Mouse (Mus musculus) monocyte, adult 2 months (primary cell): Measurements from ENCODE around the gene Rxra.

Experiments used
- DNase-seq, 2 experiments: peaks; one replicate each; pipeline ENCODE4 v3.0.0; 2022; ENCODE audit warnings: low spot score in 2 of 2, low read depth in 1 of 2

Rxra gene

DNA sequence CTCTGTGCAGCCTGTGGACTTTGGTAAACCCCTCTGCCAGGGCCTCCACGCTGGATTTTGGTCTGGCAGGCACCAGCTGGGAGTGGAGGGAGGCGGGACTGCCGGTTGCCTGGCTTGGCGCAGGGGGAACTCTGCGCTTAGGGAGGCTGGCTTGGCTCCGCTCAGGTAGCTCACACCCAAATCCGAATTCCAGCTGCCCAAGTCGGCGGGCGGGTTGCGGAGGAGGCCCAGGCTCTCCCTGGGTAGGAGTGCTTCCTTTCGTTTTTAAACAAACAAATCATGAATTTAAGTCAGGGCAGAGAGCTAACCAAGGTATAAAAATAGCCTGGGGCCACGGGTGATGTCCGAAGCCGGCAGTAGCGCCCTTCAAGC is at the start of gene Rxra:
Rxra (plus strand) TSS at position 335 of the 372 bp plus-strand sequence.
- DNase-seq, result no peak

DNA sequence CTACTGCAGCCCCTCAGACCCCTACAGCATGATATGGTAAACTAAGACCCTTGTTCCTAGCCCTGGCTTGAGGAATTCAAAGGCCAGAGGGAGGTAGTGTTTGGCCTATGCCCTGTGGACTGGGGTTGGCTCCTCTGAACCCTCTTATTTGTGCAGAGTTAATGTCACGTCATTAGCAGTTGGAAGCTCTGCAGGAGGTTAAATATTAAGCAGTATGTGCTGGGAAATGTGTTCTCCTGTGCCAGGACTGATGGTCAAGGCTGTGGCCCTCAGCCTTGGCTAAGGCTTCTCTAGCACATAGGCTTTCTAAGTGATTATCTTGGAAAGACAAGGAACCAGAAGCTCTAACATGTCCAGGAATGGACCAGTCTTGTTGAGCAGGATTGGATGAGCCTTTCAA is 49.6 kb upstream of the Rxra start:
- DNase-seq, result no peak

DNA sequence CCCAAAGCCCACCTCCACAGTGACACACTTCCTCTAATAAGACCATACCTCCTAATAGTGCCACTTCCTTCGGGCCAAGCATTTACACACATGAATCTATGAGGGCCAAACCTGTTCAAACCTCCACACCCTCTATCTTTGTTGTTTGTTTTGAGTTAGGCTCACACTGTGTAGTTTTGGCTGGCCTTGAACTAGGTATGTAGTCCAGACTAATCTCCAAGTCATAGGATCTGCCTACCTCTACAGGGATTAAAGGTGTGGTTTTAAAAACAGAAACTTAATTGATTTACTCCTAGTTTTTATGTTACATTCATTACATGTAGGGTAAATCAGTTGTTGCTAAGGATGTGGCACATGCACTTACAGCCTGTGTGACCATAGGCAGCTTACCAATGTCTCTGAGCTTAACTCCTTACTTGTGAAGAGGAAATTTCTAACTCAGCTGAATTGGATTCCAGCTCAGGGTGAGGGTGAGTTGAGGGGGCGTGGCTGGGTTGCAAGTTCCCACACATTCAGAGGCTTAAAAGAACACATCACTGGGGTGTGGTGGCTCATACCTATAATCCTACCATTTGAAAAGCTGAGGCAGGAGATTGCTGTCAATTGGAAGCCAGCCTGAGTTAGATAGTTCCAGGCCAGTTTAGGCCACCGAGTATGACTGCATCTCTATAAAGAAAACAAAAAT is 45.5 kb upstream of the Rxra start:
- DNase-seq, result no peak

- DNase-seq, result no peak
These were observed 42.8 kb upstream of the Rxra start for GRCm38 (mm10) chr2:27633471-27633870.

GRCm38 (mm10) chr2:27634018-27634417 is 42.2 kb upstream of the Rxra start:
- no peak for DNase-seq

DNA sequence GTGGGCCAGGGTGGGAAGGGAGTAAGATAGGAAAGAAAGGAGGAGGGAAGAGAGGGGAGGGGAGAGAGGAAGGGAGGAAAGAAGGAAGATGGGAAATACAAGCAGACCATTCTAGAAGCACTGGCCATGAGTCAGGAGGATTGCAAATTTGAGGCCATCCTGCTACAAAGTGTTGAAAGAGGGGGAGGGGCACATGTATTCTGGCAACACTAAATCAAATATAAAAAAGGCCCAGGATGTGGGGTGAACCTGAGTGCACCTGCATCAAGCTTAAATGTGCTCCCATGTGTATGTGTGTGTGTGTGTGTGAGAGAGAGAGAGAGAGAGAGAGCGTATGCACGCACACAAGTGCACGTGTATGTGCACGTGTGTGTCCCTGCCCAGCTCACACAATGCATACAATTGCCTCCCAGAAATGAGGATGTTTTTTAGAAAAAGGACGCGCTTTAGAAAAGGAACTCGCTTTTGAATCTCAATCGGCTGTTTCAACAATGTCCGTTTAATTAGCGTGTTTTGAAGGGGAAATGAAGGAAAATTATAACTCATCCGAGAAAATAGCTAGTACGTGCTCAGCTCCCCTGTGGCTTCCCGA is 41.0 kb upstream of the Rxra start:
- no peak for DNase-seq

DNA sequence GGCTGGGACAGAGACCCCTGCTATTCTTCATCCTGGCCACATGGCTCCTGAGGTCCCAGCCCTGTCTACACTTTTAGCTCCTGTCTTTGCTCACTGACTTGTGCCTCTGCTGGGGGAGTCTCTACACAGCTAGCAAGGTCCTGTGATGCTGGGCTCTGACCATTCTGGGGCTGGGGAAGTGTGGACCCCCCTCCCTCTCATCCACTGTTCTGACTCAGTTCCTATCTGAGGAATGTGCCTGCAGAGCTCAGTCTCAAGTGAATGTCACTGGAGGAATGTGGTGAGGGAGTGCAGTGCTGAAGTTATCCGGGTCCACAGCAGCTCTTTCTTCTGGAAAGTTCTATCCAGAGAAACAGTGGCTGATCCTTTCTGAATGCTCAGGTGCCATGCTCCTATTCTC is 39.4 kb upstream of the Rxra start:
- no peak for DNase-seq

- no peak for DNase-seq
These were observed 38.9 kb upstream of the Rxra start for GRCm38 (mm10) chr2:27637281-27637896.

- no peak for DNase-seq
These were observed 36.5 kb upstream of the Rxra start for GRCm38 (mm10) chr2:27639631-27640334.

DNA sequence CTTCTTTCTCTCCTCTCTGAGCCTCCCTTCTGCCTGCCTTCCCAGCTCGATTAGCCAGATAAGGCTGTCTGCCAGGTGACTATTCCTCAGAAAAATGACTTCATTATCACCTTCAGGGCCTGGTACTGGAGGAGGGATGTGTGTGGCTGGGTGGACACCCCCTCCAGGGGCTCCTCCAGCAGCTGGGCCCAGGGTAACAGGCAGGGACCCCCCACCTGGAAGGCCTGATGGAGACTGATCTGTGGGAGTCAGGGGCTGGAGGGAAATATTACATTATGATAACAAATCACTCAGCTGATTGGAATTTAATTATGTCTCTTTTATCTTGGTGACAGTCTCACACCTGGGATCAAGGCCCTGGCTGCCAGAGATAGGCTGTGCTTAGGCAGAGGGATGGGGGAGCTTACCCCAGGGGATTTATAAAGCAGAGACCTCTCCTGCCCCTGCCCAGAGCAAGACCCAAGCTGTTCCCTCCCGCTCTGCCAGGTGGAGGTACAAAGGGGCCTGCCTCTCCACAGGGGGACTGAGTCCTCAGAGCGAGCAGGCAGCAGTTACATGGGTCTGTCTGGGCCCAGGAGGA is 35.2 kb upstream of the Rxra start:
- DNase-seq, result no peak

DNA sequence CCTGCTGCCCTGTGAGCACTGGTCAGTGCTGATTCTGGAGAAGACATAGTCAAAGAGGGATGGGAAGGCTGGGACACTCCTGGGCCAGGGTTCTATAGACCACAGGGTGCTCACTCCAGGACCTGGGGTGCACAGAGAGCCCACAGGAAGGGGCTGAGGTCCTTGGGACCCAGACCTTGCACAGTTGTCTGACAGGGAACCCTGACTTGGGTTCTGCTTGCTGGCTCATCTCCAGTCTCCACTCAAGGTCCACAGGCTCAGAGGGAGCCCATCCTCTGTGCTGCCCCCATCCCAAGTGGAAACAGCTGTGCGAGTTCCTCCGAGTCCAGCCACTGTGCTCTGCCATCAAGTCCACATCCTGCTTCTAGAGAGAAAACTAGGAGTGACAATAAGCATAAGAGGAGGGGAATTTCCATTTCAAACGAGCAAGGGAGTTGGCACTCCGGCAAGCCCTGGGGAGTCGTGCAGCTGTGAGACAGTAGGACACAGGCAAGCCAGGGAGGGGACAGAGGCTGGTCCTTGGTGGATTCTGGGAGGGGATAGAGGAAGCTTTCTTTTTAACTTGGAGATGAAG is 31.6 kb upstream of the Rxra start:
- no peak for DNase-seq

- no peak for DNase-seq
These were observed 30.8 kb upstream of the Rxra start for GRCm38 (mm10) chr2:27645471-27645870.

- DNase-seq, result no peak
These were observed 26.2 kb upstream of the Rxra start for GRCm38 (mm10) chr2:27649862-27650661.

GRCm38 (mm10) chr2:27650991-27651390 is 25.2 kb upstream of the Rxra start:
- no peak for DNase-seq

DNA sequence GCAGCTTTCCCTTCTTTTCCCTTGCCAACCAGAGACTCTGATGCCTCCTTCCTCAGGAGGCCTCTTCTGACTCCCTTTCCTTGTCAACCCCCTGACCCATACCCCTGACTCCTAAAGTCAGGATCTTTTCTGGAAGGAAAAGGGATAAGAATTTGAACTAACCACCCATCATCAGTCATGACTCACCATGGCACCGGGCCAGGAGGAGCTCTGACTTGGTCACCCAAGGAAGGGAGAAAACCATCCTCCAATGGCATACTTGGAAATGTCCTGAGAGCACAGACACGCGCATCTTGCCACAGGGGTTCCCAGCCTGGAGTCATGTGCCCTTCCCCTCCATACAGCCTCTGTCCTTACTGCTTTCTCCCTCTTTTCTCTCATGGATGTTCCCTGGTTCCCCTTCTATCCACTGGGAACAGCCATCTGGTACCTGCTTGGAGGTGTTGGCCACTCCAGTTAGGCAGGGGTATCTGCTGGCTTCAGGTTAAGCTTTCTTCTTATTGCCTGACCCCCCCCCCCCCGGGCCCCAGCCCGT is 22.7 kb upstream of the Rxra start:
- DNase-seq, result no peak

DNA sequence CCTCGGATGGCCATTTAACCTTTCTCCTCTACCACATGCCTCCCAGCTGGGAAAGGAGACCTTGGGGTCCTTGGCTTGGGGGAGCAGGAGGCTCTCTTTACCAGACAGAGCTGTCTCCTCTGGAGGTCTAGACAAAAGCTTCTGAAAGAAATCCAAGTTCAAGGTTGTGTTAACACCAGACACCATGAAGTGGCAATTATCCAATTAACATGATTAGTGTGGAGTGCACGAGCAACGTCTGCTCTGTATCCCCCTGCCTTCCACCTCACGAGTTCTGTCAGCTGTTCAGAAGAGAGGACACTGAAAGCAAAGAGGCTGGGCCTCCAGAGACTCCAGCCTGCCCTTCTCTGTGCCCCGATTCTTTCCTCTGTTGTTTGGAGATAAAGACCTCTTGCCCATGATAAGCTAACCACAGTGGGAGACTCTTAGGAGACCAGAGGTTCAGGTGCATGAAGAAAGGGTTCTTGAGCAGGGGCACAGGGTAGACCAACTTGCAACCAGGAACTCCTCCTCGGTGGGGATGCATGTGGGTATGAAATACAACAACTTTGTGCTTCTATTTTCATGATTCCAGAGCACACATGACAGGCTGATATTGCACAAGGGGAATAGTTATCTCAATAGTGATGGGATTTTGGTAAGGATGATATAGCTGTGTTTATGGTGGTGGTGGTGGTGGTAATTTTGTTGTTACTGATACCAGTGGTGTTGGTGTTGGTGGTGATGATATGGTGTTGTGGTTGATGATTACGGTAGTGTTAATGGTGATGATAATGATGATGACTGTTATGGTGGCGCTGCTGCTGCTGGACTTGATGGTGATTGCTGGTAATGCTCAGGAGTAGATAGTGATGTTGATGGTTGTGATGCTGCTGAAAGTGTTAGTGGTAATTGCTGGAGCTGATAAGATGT is 21.7 kb upstream of the Rxra start:
- no peak for DNase-seq

GRCm38 (mm10) chr2:27656576-27656975 is 19.7 kb upstream of the Rxra start:
- no peak for DNase-seq

- no peak for DNase-seq
These were observed 11.0 kb upstream of the Rxra start for GRCm38 (mm10) chr2:27665284-27665683.

- DNase-seq, result no peak
These were observed 9.5 kb upstream of the Rxra start for GRCm38 (mm10) chr2:27666719-27667118.
